18 mouse cellular contexts compared by ENCODE assay signal in the genomic region with DNA sequence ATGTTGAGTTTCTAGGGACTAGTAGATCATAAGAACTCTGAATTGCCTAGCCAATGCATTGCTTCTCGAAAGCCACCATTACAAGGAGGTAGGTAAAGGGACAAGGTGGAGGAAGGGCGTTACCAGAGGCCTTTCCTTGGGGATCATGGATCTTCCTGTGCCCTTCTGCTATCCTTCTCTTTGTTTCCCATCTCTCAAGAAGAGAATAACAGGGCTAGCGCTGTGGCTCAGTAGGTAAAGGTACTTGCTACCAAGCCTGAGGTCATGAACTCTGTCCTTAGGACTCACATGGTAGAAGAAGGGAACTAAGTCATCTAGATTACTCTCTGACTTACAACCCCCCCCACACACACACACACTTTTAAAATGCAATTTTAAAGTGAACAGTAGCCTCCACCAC.
"Had no signal": no experiment of that assay in that cellular context is flagged by ENCODE, and none has a peak within 500 bp of the region (broad histone marks: within the 10 kb centered on the region; RNA-seq: fewer than 3 reads in every experiment).

No protein-coding gene starts in this region.

- DNase-seq: liver, postnatal 0 days; lung, adult 2 months; lung, postnatal 14 days; lung, postnatal 36 days; midbrain, embryonic 14.5 days; right cerebral cortex, postnatal 14 days; thymus, adult 2 months; thymus, postnatal 25 days; thymus, postnatal 4 days had no signal

- H3K27me3 ChIP-seq: lung, embryonic 15.5 days; midbrain, embryonic 12.5 days; neural tube, embryonic 12.5 days; stomach, embryonic 15.5 days had no signal

- H3K27ac ChIP-seq: lung, embryonic 15.5 days; macrophage; midbrain, embryonic 12.5 days; neural tube, embryonic 12.5 days; stomach, embryonic 15.5 days; stomach, postnatal 0 days had no signal

- H3K36me3 ChIP-seq: lung, embryonic 15.5 days; midbrain, embryonic 12.5 days; neural tube, embryonic 12.5 days; stomach, embryonic 15.5 days had no signal

- H3K4me3 ChIP-seq: lung, embryonic 15.5 days; megakaryocyte, embryonic 14.5 days; midbrain, embryonic 12.5 days; neural tube, embryonic 12.5 days; stomach, embryonic 15.5 days had no signal

- H3K9me3 ChIP-seq: lung, embryonic 15.5 days; megakaryocyte, embryonic 14.5 days; midbrain, embryonic 12.5 days; neural tube, embryonic 12.5 days; stomach, embryonic 15.5 days had no signal

- H3K9ac ChIP-seq: liver, postnatal 0 days; lung, embryonic 15.5 days; midbrain, embryonic 12.5 days; neural tube, embryonic 12.5 days; stomach, embryonic 15.5 days had no signal

- H3K4me2 ChIP-seq: lung, embryonic 15.5 days; midbrain, embryonic 12.5 days; neural tube, embryonic 12.5 days; stomach, embryonic 15.5 days had no signal

- ATAC-seq: liver, postnatal 0 days; lung, postnatal 0 days; midbrain, embryonic 16.5 days had no signal

- H3K4me1 ChIP-seq: lung, embryonic 15.5 days; midbrain, embryonic 12.5 days; neural tube, embryonic 12.5 days; stomach, embryonic 15.5 days had no signal
